Mouse (Mus musculus) hindbrain, embryonic 16.5 days (tissue): ENCODE measurements around the gene Tada3. TPM values are rescaled to one million over a fixed set of nuclear protein-coding genes. Genes with fewer than 3 reads are reported as not detected.

Source experiments
- ATAC-seq: fragments of 200-750 bp; cut with Nextera tagmentation; 2 replicates; pipeline ENCODE4 v1.8.0; 2017; ENCODE audit warnings: moderate TSS enrichment, moderate library complexity
- H3K27ac ChIP-seq: fragments of 300-500 bp; sonication (generic); 2 replicates; pipeline ENCODE4 v1.5.1; 2014; ENCODE audit warnings: low read depth, mild to moderate bottlenecking, control low read depth, low read length, moderate library complexity
- H3K27me3 ChIP-seq: fragments of 300-500 bp; sonication (generic); replicated peaks from 2 replicates; pipeline ENCODE4 v1.6.1; 2014; ENCODE audit warnings: low read length; ENCODE audit not compliant: control insufficient read depth, insufficient read depth
- H3K36me3 ChIP-seq: fragments of 300-500 bp; sonication (generic); 2 replicates; pipeline ENCODE4 v1.6.1; 2014; ENCODE audit warnings: mild to moderate bottlenecking, low read length, moderate library complexity, mixed read lengths; ENCODE audit not compliant: control insufficient read depth, insufficient read depth
- H3K4me1 ChIP-seq: fragments of 300-500 bp; sonication (generic); 2 replicates; pipeline ENCODE4 v1.6.1; 2014; ENCODE audit warnings: low read depth, low read length; ENCODE audit not compliant: control insufficient read depth, insufficient read depth
- H3K4me2 ChIP-seq: fragments of 300-500 bp; sonication (generic); 2 replicates; pipeline ENCODE4 v1.6.1; 2014; ENCODE audit warnings: mild to moderate bottlenecking, low read length, control low read depth, moderate library complexity
- H3K4me3 ChIP-seq: fragments of 300-500 bp; sonication (generic); 2 replicates; pipeline ENCODE4 v1.5.1; 2014; ENCODE audit warnings: mild to moderate bottlenecking, low read length, control low read depth, moderate library complexity
- H3K9ac ChIP-seq: fragments of 300-500 bp; sonication (generic); 2 replicates; pipeline ENCODE4 v1.6.1; 2014; ENCODE audit warnings: low read depth, mild to moderate bottlenecking, control low read depth, low read length, moderate library complexity
- H3K9me3 ChIP-seq: fragments of 300-500 bp; sonication (generic); 2 replicates; pipeline ENCODE4 v1.6.1; 2014; ENCODE audit warnings: mild to moderate bottlenecking, low read length, moderate library complexity; ENCODE audit not compliant: control insufficient read depth
- WGBS: fragments of 180-500 bp; shearing (Covaris S2); extraction: QIAGEN DNeasy Blood & Tissue Kit; methylation state at CpG from one replicate; pipeline ENCODE4 v1.1.7; 2014; 5-methylcytosine and 5-hydroxymethylcytosine counted together
- polyA plus RNA-seq: library from polyadenylated mRNA; unstranded; fragments of >200 nt; fragmentation: Nextera tagmentation; extraction: Ambion mirVana; gene quantifications from 2 replicates; pipeline ENCODE4 v1.2.1, GENCODE M21; 2015

Gene Tada3
- polyA plus RNA-seq, 1 experiment from 2014 or later = 68.3 TPM

GRCm38 (mm10) chr6:113392387-113393071 is 14.8 kb upstream of the Tada3 start:
- no peaks in the 10 kb centered on the region for H3K9me3 ChIP-seq
- under 1% methylated on average over 42 of the region's 51 CpGs for WGBS
- H3K4me2 ChIP-seq = peak overlapping the region; percentile 80
- peak overlapping the region; percentile 81 for H3K27ac ChIP-seq
- H3K4me3 ChIP-seq = peak overlapping the region; percentile 49
- peaks cover 32% of the 10 kb centered on the region for H3K36me3 ChIP-seq
- H3K4me1 ChIP-seq = peaks cover 7% of the 10 kb centered on the region
- peak; percentile 93 for ATAC-seq
- H3K27me3 ChIP-seq = no peaks in the 10 kb centered on the region
- H3K9ac ChIP-seq = peak overlapping the region; percentile 73

GRCm38 (mm10) chr6:113392015-113392386 is 14.3 kb upstream of the Tada3 start:
- no peaks in the 10 kb centered on the region for H3K27me3 ChIP-seq
- peaks cover 7% of the 10 kb centered on the region for H3K4me1 ChIP-seq
- peak overlapping the region; percentile 73 for H3K9ac ChIP-seq
- peak overlapping the region; percentile 80 for H3K4me2 ChIP-seq
- no peaks in the 10 kb centered on the region for H3K9me3 ChIP-seq
- H3K4me3 ChIP-seq = peak overlapping the region; percentile 49
- H3K27ac ChIP-seq = peak overlapping the region; percentile 81
- H3K36me3 ChIP-seq = peaks cover 32% of the 10 kb centered on the region
- ATAC-seq = peak; percentile 73; the same call in 1 of the 2 replicates
- whole genome bisulfite sequencing = 22% methylated on average over 10 of the region's 10 CpGs

GRCm38 (mm10) chr6:113390715-113391114 is 13.0 kb upstream of the Tada3 start:
- WGBS = 70% methylated on average over 3 of the region's 3 CpGs
- Histone ChIP-seq H3K9ac (no peak overlapping the region), H3K36me3 (peaks cover 38% of the 10 kb centered on the region), H3K27me3 (no peaks in the 10 kb centered on the region), H3K4me3 (no peak overlapping the region), H3K4me2 (no peak overlapping the region), H3K9me3 (no peaks in the 10 kb centered on the region), H3K4me1 (peaks cover 7% of the 10 kb centered on the region), H3K27ac (no peak overlapping the region)
- no peak for ATAC-seq

GRCm38 (mm10) chr6:113388960-113389359 is 11.3 kb upstream of the Tada3 start, which contains the start of gene Ttll3:
Gene Ttll3 (plus strand): TSS chr6:113389260.
- Histone ChIP-seq H3K9ac (no peak within 1 kb of the TSS), H3K4me3 (no peak within 1 kb of the TSS), H3K9me3 (no peaks in the 10 kb centered on the region), H3K4me2 (no peak within 1 kb of the TSS), H3K27ac (no peak within 1 kb of the TSS), H3K36me3 (peaks cover 44% of the 10 kb centered on the region), H3K4me1 (peaks cover 7% of the 10 kb centered on the region), H3K27me3 (no peaks in the 10 kb centered on the region)
- no peak for ATAC-seq
- 73% methylated on average over 8 of the region's 8 CpGs for WGBS

GRCm38 (mm10) chr6:113386025-113386424 is 8.3 kb upstream of the Tada3 start:
- no peak overlapping the region for H3K9ac ChIP-seq
- WGBS = 79% methylated on average over 3 of the region's 3 CpGs
- ATAC-seq = peak; percentile 75
- no peak overlapping the region for H3K4me2 ChIP-seq
- H3K27me3 ChIP-seq = no peaks in the 10 kb centered on the region
- H3K36me3 ChIP-seq = peaks cover 62% of the 10 kb centered on the region
- H3K4me3 ChIP-seq = no peak overlapping the region
- no peaks in the 10 kb centered on the region for H3K9me3 ChIP-seq
- no peak overlapping the region; the same call in 1 of the 2 replicates for H3K27ac ChIP-seq
- H3K4me1 ChIP-seq = no peaks in the 10 kb centered on the region

GRCm38 (mm10) chr6:113385160-113385714 is 7.6 kb upstream of the Tada3 start:
- Histone ChIP-seq H3K27ac (peak overlapping the region; percentile 24; the same call in 1 of the 2 replicates), H3K4me2 (no peak overlapping the region), H3K36me3 (peaks cover 62% of the 10 kb centered on the region), H3K27me3 (no peaks in the 10 kb centered on the region), H3K4me3 (no peak overlapping the region), H3K9ac (no peak overlapping the region), H3K4me1 (no peaks in the 10 kb centered on the region), H3K9me3 (no peaks in the 10 kb centered on the region)
- ATAC-seq = no peak
- 78% methylated on average over 11 of the region's 11 CpGs for WGBS

- 76% methylated on average over 8 of the region's 8 CpGs for WGBS
- no peak overlapping the region for H3K9ac ChIP-seq
- H3K4me1 ChIP-seq = peaks cover 3% of the 10 kb centered on the region; the same call in 1 of the 2 replicates
- no peak overlapping the region for H3K4me3 ChIP-seq
- peaks cover 54% of the 10 kb centered on the region for H3K36me3 ChIP-seq
- ATAC-seq = peak; percentile 76
- H3K9me3 ChIP-seq = no peaks in the 10 kb centered on the region
- H3K4me2 ChIP-seq = no peak overlapping the region
- no peaks in the 10 kb centered on the region for H3K27me3 ChIP-seq
- no peak overlapping the region for H3K27ac ChIP-seq
Observed at GRCm38 (mm10) chr6:113384351-113384927, 6.8 kb upstream of the Tada3 start.

- peaks cover 18% of the 10 kb centered on the region for H3K4me1 ChIP-seq
- H3K4me2 ChIP-seq = no peak overlapping the region
- H3K9me3 ChIP-seq = no peaks in the 10 kb centered on the region
- no peak overlapping the region for H3K4me3 ChIP-seq
- ATAC-seq = no peak
- H3K36me3 ChIP-seq = peaks cover 30% of the 10 kb centered on the region
- no peaks in the 10 kb centered on the region for H3K27me3 ChIP-seq
- no peak overlapping the region for H3K9ac ChIP-seq
- no peak overlapping the region for H3K27ac ChIP-seq
- 93% methylated on average over 11 of the region's 11 CpGs for WGBS
Observed at GRCm38 (mm10) chr6:113380480-113380879, 2.8 kb upstream of the Tada3 start.

- peaks cover 18% of the 10 kb centered on the region for H3K4me1 ChIP-seq
- peak overlapping the region; percentile 88 for H3K4me2 ChIP-seq
- 0 out of 2 replicates have a peak overlapping the region, but pooled peaks have one; percentile 1 for H3K4me3 ChIP-seq
- no peaks in the 10 kb centered on the region for H3K9me3 ChIP-seq
- no peak overlapping the region for H3K27ac ChIP-seq
- 83% methylated on average over 6 of the region's 6 CpGs for WGBS
- no peak for ATAC-seq
- peaks cover 34% of the 10 kb centered on the region for H3K36me3 ChIP-seq
- no peak overlapping the region for H3K9ac ChIP-seq
- H3K27me3 ChIP-seq = no peaks in the 10 kb centered on the region
Observed at GRCm38 (mm10) chr6:113379246-113379645, 1.6 kb upstream of the Tada3 start.
